Mouse (Mus musculus): ENCODE measurements around the gene Gm42674. TPM values are rescaled to one million over a fixed set of nuclear protein-coding genes. Genes with fewer than 3 reads are reported as not detected.

Gene Gm42674
- polyA plus RNA-seq (2015; fragmentation: Nextera tagmentation; extraction: Ambion mirVana), result not detected in 2 replicates

DNA sequence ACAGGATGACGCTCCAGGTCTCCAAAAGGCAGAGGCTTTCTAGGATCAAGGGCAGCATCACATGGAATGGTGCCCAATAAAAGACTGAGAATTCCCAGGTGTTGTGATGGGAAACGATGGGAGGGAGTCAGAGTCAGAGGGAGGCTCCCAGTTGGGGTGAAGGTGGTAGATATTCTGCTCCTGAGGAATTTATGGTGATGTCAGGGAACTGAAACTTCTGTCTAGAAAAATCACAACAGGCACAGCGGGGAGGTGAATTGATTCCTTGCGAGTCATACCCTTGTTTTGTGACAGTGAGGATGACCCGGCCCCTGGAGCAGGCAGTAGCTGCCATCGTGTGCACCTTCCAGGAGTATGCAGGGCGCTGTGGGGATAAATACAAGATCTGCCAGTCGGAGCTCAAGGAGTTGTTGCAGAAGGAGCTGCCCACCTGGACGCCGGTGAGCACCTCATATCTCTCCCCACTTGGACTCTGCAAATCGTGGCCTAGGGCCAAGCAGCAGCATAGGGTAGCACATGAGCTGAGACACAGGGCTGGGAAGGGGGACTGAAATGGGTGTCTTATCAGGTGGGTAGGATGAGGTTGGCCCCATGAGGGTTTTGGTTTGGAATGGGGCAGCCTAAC lies at the start of gene Gm42674:
Gene Gm42674 (plus strand): TSS at position 419 of the 625 bp plus-strand sequence.
- no peak for ATAC-seq (ENCODE audit: low FRiP score)
- no peaks in the 10 kb centered on the region for H3K27me3 ChIP-seq (replicated peaks)
- no peaks in the 10 kb centered on the region for H3K9me3 ChIP-seq (replicated peaks)
- H3K27ac ChIP-seq (replicated peaks), result no peak within 1 kb of the TSS
- no peaks in the 10 kb centered on the region for H3K36me3 ChIP-seq
- H3K4me1 ChIP-seq, result peaks cover 5% of the 10 kb centered on the region; the same call in 1 of the 2 replicates
- H3K4me2 ChIP-seq, result no peak within 1 kb of the TSS
- WGBS, result 88% methylated on average over 11 of the region's 11 CpGs
- no peak within 1 kb of the TSS for H3K4me3 ChIP-seq (replicated peaks)
- H3K9ac ChIP-seq (replicated peaks), result no peak within 1 kb of the TSS

DNA sequence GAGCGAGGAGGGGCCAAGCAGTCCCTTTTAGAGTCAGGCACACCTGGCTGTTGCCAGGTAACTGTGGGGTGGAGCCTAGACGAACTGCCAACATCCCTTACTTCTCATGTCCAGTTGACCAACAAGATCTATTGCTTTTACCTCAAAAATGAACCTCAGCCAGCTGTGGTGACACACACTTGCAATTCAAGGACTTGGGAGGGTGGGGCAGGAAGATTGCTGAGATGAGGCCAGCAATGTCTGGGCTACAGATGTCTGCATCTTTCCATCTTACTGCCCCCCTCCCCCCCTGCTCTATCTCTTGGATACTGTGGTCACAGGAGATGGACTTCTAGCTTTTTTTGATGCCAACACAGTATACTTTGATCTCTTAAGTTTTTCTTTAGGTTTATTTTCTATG lies 49.5 kb upstream of the Gm42674 start:
- H3K9me3 ChIP-seq (replicated peaks), result no peaks in the 10 kb centered on the region
- ATAC-seq (ENCODE audit: low FRiP score), result no peak
- H3K36me3 ChIP-seq, result no peaks in the 10 kb centered on the region
- 85% methylated on average over 2 of the region's 2 CpGs for WGBS
- H3K4me3 ChIP-seq (replicated peaks), result no peak overlapping the region
- no peaks in the 10 kb centered on the region for H3K27me3 ChIP-seq (replicated peaks)
- no peaks in the 10 kb centered on the region for H3K4me1 ChIP-seq
- no peak overlapping the region for H3K27ac ChIP-seq (replicated peaks)
- H3K9ac ChIP-seq (replicated peaks), result no peak overlapping the region
- H3K4me2 ChIP-seq, result no peak overlapping the region

DNA sequence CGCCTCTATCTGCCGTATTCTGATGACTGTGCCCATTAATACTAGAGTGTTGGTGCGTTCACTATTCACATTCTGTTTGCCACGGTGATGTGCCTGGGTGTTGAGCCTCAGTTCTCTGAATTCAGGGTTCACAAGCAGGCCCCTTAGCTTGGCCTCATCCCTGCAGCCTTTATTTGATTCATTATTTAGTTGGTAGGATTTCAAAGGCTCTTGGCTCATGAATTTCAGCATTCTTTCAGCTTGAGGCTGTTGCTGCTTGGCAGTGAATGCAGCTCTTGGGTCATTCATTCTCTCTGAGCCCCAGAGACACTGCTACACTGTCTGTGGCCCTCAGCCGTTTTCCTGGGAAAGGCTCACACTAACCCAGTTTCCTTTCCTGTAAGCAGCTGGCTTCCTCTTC lies 45.8 kb upstream of the Gm42674 start:
- Histone ChIP-seq H3K27ac (replicated peaks) (0 out of 2 replicates have a peak overlapping the region, but pooled peaks have one; percentile 28), H3K27me3 (replicated peaks) (no peaks in the 10 kb centered on the region), H3K4me3 (replicated peaks) (no peak overlapping the region), H3K9ac (replicated peaks) (no peak overlapping the region), H3K9me3 (replicated peaks) (no peaks in the 10 kb centered on the region), H3K36me3 (no peaks in the 10 kb centered on the region), H3K4me1 (no peaks in the 10 kb centered on the region), H3K4me2 (no peak overlapping the region)
- WGBS, result 34% methylated on average over 5 of the region's 5 CpGs
- ATAC-seq (ENCODE audit: low FRiP score), result peak; percentile 86

DNA sequence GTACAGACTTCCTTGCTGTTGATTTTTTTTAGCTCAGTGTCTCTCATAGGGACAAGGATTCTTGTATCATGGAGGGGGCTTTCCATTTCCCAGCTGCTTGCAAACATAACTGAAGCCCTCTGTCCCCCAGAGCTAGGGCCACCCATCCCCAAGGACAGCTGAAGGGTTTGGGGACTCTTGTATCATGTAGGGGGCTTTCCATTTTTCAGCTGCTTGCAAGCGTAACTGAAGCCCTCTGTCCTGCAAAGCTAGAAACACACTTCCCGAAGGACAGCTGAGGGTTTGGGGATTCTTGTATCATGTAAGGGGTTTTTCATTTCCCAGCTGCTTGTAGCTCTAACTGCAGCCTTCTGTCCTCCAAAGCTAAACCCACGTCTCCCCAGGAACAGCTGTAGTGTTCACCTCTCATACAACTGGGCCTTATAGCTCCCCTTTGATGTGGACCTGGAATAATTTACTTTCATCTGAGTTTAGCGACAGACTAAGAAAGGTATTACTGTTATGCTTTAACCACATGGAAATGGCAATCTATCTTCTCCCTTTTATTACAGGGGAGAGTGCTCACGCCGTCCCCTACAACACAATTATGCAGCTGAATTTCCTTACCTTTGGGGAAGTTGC lies 41.6 kb upstream of the Gm42674 start, which contains the start of gene S100a3:
Gene S100a3 (plus strand): TSS at position 571 of the 621 bp plus-strand sequence.
- no peak for ATAC-seq (ENCODE audit: low FRiP score)
- Histone ChIP-seq H3K4me2 (no peak within 1 kb of the TSS), H3K27me3 (replicated peaks) (no peaks in the 10 kb centered on the region), H3K9me3 (replicated peaks) (no peaks in the 10 kb centered on the region), H3K9ac (replicated peaks) (no peak within 1 kb of the TSS), H3K4me1 (no peaks in the 10 kb centered on the region), H3K27ac (replicated peaks) (no peak within 1 kb of the TSS), H3K36me3 (no peaks in the 10 kb centered on the region), H3K4me3 (replicated peaks) (no peak within 1 kb of the TSS)
- 76% methylated on average over 6 of the region's 6 CpGs for WGBS

DNA sequence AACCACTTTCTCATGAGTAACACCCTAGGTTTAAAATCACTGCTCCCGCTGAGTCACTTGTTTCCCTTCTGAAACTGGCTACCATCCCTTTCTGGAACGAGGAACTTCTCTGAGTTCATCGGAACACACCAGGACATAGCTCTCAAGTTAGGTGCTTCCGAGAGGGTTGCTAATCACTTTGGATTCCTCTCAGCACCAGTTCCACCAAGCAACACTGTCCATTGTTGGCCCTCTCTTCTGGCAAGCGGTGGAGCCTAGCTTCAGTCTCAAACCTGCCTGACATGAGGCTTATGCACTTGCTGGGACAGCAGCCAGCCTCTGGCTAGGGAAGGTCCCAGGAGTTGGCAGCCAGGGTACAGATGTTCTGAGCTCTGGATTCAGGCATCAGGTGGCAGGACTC lies 27.0 kb upstream of the Gm42674 start:
- WGBS, result 86% methylated on average over 5 of the region's 5 CpGs

DNA sequence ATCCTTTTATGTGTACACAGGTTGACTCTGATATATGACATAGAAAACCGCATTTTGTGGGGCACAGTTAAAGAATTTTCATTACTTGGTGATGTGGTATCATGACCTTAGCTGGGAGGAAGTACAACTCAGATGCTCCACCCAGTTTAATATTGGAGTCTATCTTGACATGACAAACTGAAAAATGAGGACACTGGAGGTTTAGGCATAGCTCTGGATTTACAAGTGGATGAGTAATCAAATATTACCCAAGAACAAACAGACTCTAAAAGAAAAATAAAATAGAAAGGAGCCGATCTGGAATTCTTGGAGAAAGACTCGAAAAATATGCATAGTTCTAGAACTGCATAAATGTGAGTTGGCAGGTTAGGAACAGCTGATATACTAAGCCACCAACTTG lies 26.4 kb upstream of the Gm42674 start:
- no peaks in the 10 kb centered on the region for H3K27me3 ChIP-seq (replicated peaks)
- H3K27ac ChIP-seq (replicated peaks), result no peak overlapping the region
- no peaks in the 10 kb centered on the region for H3K4me1 ChIP-seq
- H3K9ac ChIP-seq (replicated peaks), result no peak overlapping the region
- no peaks in the 10 kb centered on the region for H3K9me3 ChIP-seq (replicated peaks)
- H3K36me3 ChIP-seq, result no peaks in the 10 kb centered on the region
- no peak overlapping the region for H3K4me3 ChIP-seq (replicated peaks)
- ATAC-seq (ENCODE audit: low FRiP score), result no peak
- WGBS, result 90% methylated on average over 3 of the region's 3 CpGs
- no peak overlapping the region for H3K4me2 ChIP-seq

More for the DNA sequence above, 27.0 kb upstream of the Gm42674 start:
- H3K4me1 ChIP-seq, result no peaks in the 10 kb centered on the region
- no peak overlapping the region for H3K4me2 ChIP-seq
- H3K9ac ChIP-seq (replicated peaks), result no peak overlapping the region
- H3K27ac ChIP-seq (replicated peaks), result no peak overlapping the region
- H3K27me3 ChIP-seq (replicated peaks), result no peaks in the 10 kb centered on the region
- no peaks in the 10 kb centered on the region for H3K9me3 ChIP-seq (replicated peaks)
- H3K36me3 ChIP-seq, result no peaks in the 10 kb centered on the region
- H3K4me3 ChIP-seq (replicated peaks), result no peak overlapping the region
- ATAC-seq (ENCODE audit: low FRiP score), result no peak

DNA sequence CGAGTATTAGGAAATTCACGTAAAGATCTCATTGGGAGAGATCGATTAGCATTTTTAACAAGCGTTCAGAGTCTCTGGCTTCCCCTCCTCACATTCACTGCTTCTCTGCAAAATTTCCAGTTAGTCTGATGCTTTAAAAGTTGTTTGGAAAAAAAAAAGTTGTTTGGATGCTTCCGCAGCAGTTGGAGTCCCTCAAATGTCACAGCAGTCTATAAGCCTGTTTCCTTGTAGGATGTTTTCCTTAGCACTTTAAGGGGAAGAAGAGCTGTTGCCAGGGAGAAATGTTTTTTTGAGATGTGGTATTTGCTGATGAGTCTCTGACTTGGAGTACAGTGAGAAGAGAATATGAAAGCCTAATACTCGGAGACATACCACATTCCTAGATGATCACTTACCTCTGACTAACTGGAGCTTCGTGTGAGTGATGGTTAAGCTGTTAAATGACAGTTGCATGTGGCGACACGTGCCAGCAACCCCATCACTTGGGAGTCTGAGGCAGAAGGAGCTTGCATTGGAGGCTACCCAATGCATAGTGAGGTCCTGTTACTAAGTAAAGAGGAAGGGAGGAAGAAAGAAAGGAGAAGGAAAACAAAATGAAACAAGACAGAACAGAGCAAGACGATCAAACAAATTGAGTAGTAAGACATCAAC lies 25.2 kb upstream of the Gm42674 start:
- H3K4me1 ChIP-seq, result no peaks in the 10 kb centered on the region
- no peak overlapping the region for H3K4me2 ChIP-seq
- ATAC-seq (ENCODE audit: low FRiP score), result no peak
- WGBS, result 69% methylated on average over 10 of the region's 10 CpGs
- no peaks in the 10 kb centered on the region for H3K9me3 ChIP-seq (replicated peaks)
- no peak overlapping the region for H3K27ac ChIP-seq (replicated peaks)
- no peak overlapping the region for H3K4me3 ChIP-seq (replicated peaks)
- no peaks in the 10 kb centered on the region for H3K27me3 ChIP-seq (replicated peaks)
- H3K9ac ChIP-seq (replicated peaks), result no peak overlapping the region
- no peaks in the 10 kb centered on the region for H3K36me3 ChIP-seq

DNA sequence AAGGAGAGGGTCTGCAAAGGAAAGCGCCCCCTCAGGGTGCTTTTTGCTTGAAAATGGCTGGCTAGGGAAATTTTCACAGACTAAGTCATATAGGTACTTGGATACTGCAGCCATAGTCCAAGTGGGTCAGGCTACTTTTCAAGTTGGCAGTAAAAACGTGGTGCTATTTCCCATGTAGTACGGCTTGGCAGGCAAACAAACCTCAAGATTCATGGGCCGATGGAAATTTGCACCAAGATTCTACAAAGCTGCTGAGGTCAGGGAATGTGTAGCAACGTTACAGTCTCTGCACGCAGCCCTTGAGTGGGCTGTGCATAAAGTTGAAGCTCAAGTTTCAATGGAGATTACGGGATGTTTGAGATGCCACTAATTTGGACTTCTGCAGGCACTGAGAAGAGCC lies 22.3 kb upstream of the Gm42674 start:
- no peak for ATAC-seq (ENCODE audit: low FRiP score)
- Histone ChIP-seq H3K27ac (replicated peaks) (no peak overlapping the region), H3K9me3 (replicated peaks) (no peaks in the 10 kb centered on the region), H3K36me3 (no peaks in the 10 kb centered on the region), H3K9ac (replicated peaks) (no peak overlapping the region), H3K27me3 (replicated peaks) (no peaks in the 10 kb centered on the region), H3K4me1 (no peaks in the 10 kb centered on the region), H3K4me2 (no peak overlapping the region), H3K4me3 (replicated peaks) (no peak overlapping the region)
- WGBS, result 81% methylated on average over 7 of the region's 7 CpGs

DNA sequence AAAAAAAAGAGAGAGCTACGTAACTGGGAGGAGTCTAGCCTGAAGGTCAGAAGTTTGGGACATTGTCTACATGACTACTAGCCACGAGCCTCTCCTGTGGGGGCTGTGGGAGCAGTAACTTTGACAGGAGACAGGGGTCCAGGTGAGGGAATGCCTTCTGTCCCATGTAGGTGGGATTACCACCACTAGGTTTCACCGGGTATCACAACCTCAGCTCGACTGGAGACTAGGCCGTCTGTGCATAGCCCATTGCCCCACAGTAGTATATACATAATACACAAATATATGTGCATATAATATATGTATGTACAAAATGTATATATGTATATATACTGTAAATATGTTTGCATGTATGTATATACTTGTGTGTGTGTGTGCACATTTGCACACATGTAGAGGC lies 20.6 kb upstream of the Gm42674 start:
- ATAC-seq (ENCODE audit: low FRiP score), result no peak
- 94% methylated on average over 5 of the region's 5 CpGs for WGBS
- Histone ChIP-seq H3K27me3 (replicated peaks) (no peaks in the 10 kb centered on the region), H3K9ac (replicated peaks) (no peak overlapping the region), H3K9me3 (replicated peaks) (no peaks in the 10 kb centered on the region), H3K27ac (replicated peaks) (no peak overlapping the region), H3K36me3 (no peaks in the 10 kb centered on the region), H3K4me3 (replicated peaks) (no peak overlapping the region), H3K4me2 (no peak overlapping the region), H3K4me1 (no peaks in the 10 kb centered on the region)

DNA sequence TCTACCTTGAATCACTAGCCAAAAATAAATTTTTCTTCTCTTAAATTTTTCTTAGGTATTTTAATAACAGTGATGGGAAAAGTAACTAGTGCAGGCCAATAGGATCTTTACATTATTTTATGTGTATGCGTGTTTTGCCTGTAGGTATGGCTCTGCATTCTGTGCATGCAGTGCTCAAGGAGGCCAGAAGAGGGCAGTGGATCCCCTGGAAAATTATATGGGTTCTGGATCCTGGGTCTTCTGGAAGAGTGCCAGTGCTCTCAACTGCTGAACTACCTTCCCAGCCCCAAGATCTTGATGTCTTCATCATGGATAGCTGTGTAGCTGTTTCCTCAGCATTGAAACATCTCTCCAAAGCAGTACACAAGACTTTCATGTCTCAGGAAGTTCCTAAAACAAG lies 19.5 kb upstream of the Gm42674 start:
- H3K36me3 ChIP-seq, result no peaks in the 10 kb centered on the region
- 97% methylated on average over 1 of the region's 1 CpGs for WGBS
- no peak for ATAC-seq (ENCODE audit: low FRiP score)
- no peak overlapping the region for H3K9ac ChIP-seq (replicated peaks)
- no peak overlapping the region for H3K27ac ChIP-seq (replicated peaks)
- H3K9me3 ChIP-seq (replicated peaks), result no peaks in the 10 kb centered on the region
- H3K4me3 ChIP-seq (replicated peaks), result no peak overlapping the region
- H3K4me2 ChIP-seq, result no peak overlapping the region
- H3K27me3 ChIP-seq (replicated peaks), result no peaks in the 10 kb centered on the region
- H3K4me1 ChIP-seq, result no peaks in the 10 kb centered on the region

DNA sequence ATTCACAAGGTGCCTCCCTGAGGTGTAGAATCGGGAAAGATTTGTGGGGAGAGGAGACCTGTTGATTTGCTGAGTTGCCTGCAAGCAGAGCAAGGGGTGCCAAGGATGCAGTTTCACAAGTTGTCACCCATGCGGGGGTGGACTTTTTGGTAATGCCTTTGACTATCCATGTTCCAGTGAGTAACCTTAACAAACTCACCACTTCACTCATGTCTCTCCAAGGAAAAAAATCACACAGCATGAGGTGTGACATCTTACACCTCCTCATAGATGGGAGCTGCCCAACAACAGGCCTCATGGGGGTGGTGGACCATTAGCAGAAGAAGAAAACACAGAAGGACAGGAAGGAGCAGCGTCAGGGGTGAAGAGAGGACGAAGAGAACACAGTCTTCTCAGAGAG lies 19.1 kb upstream of the Gm42674 start:
- Histone ChIP-seq H3K4me1 (no peaks in the 10 kb centered on the region), H3K36me3 (no peaks in the 10 kb centered on the region), H3K4me2 (no peak overlapping the region), H3K9ac (replicated peaks) (no peak overlapping the region), H3K27me3 (replicated peaks) (no peaks in the 10 kb centered on the region), H3K4me3 (replicated peaks) (no peak overlapping the region), H3K27ac (replicated peaks) (no peak overlapping the region), H3K9me3 (replicated peaks) (no peaks in the 10 kb centered on the region)
- WGBS, result 86% methylated on average over 4 of the region's 4 CpGs
- ATAC-seq (ENCODE audit: low FRiP score), result no peak

DNA sequence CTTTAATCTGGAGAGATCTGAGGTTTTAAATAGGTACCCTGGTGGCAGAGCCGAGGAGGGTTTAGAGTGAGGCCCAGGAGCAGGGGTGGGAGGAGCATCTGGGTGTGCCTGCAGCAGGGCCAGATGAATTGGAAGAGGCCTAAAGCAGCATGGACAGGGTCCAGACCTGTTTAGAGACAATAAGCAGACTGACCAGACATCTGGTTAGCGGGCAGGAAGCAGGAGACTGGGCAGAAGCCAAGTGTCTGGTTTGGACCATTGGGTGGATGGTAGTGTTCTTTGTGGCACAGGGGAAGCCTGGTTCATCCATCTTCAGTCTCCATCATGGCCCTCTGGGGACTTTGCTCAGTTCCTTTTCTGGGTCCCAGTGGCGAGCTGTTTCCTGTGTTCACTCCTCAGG lies 17.8 kb upstream of the Gm42674 start:
- 52% methylated on average over 3 of the region's 3 CpGs for WGBS
- H3K27ac ChIP-seq (replicated peaks), result no peak overlapping the region
- no peak overlapping the region for H3K9ac ChIP-seq (replicated peaks)
- no peaks in the 10 kb centered on the region for H3K36me3 ChIP-seq
- H3K4me2 ChIP-seq, result no peak overlapping the region
- no peaks in the 10 kb centered on the region for H3K27me3 ChIP-seq (replicated peaks)
- no peak for ATAC-seq (ENCODE audit: low FRiP score)
- H3K9me3 ChIP-seq (replicated peaks), result no peaks in the 10 kb centered on the region
- no peak overlapping the region for H3K4me3 ChIP-seq (replicated peaks)
- H3K4me1 ChIP-seq, result no peaks in the 10 kb centered on the region

Measured in neural tube, embryonic 15.5 days (tissue).